Mouse (Mus musculus): ENCODE measurements around the gene Rassf3. TPM values are rescaled to one million over a fixed set of nuclear protein-coding genes. Genes with fewer than 3 reads are reported as not detected.
A peak's percentile ranks its signal among the peaks of the same experiment; 100 is the strongest.

Gene Rassf3
- 1 to 10 TPM; 8.2 to 8.9 TPM for total RNA-seq (2021)

- peak; percentile 71 to 78 for DNase-seq
Observed at GRCm38 (mm10) chr10:121476190-121476967, at the start of gene Rassf3. Gene Rassf3, minus strand, starts transcription at chr10:121476347.

- DNase-seq: no peak
Observed at GRCm38 (mm10) chr10:121520923-121521585, 44.9 kb upstream of the Rassf3 start.

GRCm38 (mm10) chr10:121519710-121520109 lies 43.6 kb upstream of the Rassf3 start:
- no peak for DNase-seq

- peak; percentile 69 to 70 for DNase-seq
Observed at GRCm38 (mm10) chr10:121516008-121516600, 40.0 kb upstream of the Rassf3 start.

- DNase-seq: no peak
Observed at GRCm38 (mm10) chr10:121509751-121510643, 33.9 kb upstream of the Rassf3 start.

GRCm38 (mm10) chr10:121507755-121508544 lies 31.8 kb upstream of the Rassf3 start:
- DNase-seq: no peak

GRCm38 (mm10) chr10:121506731-121507583 lies 30.8 kb upstream of the Rassf3 start:
- DNase-seq: peak in 1 of 2 experiments; percentile 16

GRCm38 (mm10) chr10:121505929-121506328 lies 29.8 kb upstream of the Rassf3 start:
- DNase-seq: no peak

- DNase-seq: peak; percentile 76 to 77
Observed at GRCm38 (mm10) chr10:121504973-121505911, 29.1 kb upstream of the Rassf3 start.

- no peak for DNase-seq
Observed at GRCm38 (mm10) chr10:121501160-121501559, 25.0 kb upstream of the Rassf3 start.

GRCm38 (mm10) chr10:121500034-121500433 lies 23.9 kb upstream of the Rassf3 start:
- DNase-seq: no peak

- no peak for DNase-seq
Observed at GRCm38 (mm10) chr10:121499063-121499462, 22.9 kb upstream of the Rassf3 start.

GRCm38 (mm10) chr10:121498481-121498904 lies 22.3 kb upstream of the Rassf3 start:
- DNase-seq: no peak

- DNase-seq: no peak
Observed at GRCm38 (mm10) chr10:121497968-121498367, 21.8 kb upstream of the Rassf3 start.

- DNase-seq: no peak
Observed at GRCm38 (mm10) chr10:121496616-121497015, 20.5 kb upstream of the Rassf3 start.

- no peak for DNase-seq
Observed at GRCm38 (mm10) chr10:121494163-121494425, 17.9 kb upstream of the Rassf3 start.

GRCm38 (mm10) chr10:121493374-121494162 lies 17.4 kb upstream of the Rassf3 start:
- DNase-seq: no peak

- DNase-seq: no peak
Observed at GRCm38 (mm10) chr10:121492608-121493315, 16.6 kb upstream of the Rassf3 start.

All from layer of hippocampus, postnatal 36 days (tissue).